Mouse (Mus musculus) adrenal gland, postnatal 36 days (tissue): Measurements from ENCODE around the gene Sirpa. TPM values are rescaled to one million over a fixed set of nuclear protein-coding genes. Genes with fewer than 3 reads are reported as not detected.

ENCODE experiments used
- DNase-seq, 2 experiments: peaks; one replicate each; pipeline ENCODE4 v3.0.0; 2021; ENCODE audit warnings: mixed read lengths in 1 of 2
- total RNA-seq, 2 experiments: library from RNA; stranded (reverse); gene quantifications; 2 replicates each; pipeline ENCODE4 v1.2.3; 2021

Sirpa gene
- total RNA-seq, 2 experiments from 2014 or later: 37.5 to 66.5 TPM

- DNase-seq: peak in 1 of 2 experiments; percentile 43
These were observed 10.4 kb upstream of the Sirpa start for GRCm38 (mm10) chr2:129582261-129582660.

- no peak for DNase-seq
These were observed 7.7 kb upstream of the Sirpa start for GRCm38 (mm10) chr2:129584905-129585304.

GRCm38 (mm10) chr2:129585904-129586514 is 6.6 kb upstream of the Sirpa start:
- DNase-seq: peak; percentile 46 to 54

GRCm38 (mm10) chr2:129587241-129587640 is 5.4 kb upstream of the Sirpa start:
- no peak for DNase-seq

- DNase-seq: no peak
These were observed 4.8 kb upstream of the Sirpa start for GRCm38 (mm10) chr2:129587825-129588251.

- no peak for DNase-seq
These were observed 738 bp upstream of the Sirpa start for GRCm38 (mm10) chr2:129591897-129592296.

GRCm38 (mm10) chr2:129593141-129593875 is 673 bp downstream of the Sirpa start:
- DNase-seq: peak; percentile 85 to 88

- DNase-seq: no peak
These were observed 1.3 kb downstream of the Sirpa start for GRCm38 (mm10) chr2:129593876-129594421.

- DNase-seq: no peak
These were observed 1.9 kb downstream of the Sirpa start for GRCm38 (mm10) chr2:129594569-129594968.

GRCm38 (mm10) chr2:129595206-129595605 is 2.6 kb downstream of the Sirpa start:
- no peak for DNase-seq

- no peak for DNase-seq
These were observed 3.1 kb downstream of the Sirpa start for GRCm38 (mm10) chr2:129595661-129596209.

GRCm38 (mm10) chr2:129596555-129597172 is 4.0 kb downstream of the Sirpa start:
- DNase-seq: no peak

- DNase-seq: no peak
These were observed 4.9 kb downstream of the Sirpa start for GRCm38 (mm10) chr2:129597581-129597980.

- DNase-seq: no peak
These were observed 5.5 kb downstream of the Sirpa start for GRCm38 (mm10) chr2:129598094-129598493.

- no peak for DNase-seq
These were observed 6.8 kb downstream of the Sirpa start for GRCm38 (mm10) chr2:129599231-129600084.

GRCm38 (mm10) chr2:129601059-129601650 is 8.5 kb downstream of the Sirpa start:
- DNase-seq: peak; percentile 38 to 54

GRCm38 (mm10) chr2:129601894-129602663 is 9.4 kb downstream of the Sirpa start:
- no peak for DNase-seq

- no peak for DNase-seq
These were observed 10.2 kb downstream of the Sirpa start for GRCm38 (mm10) chr2:129602856-129603255.

- DNase-seq: no peak
These were observed 10.9 kb downstream of the Sirpa start for GRCm38 (mm10) chr2:129603536-129603935.

GRCm38 (mm10) chr2:129604032-129604431 is 11.4 kb downstream of the Sirpa start:
- no peak for DNase-seq
